Mouse (Mus musculus) midbrain, embryonic 14.5 days (tissue): Measurements from ENCODE around the gene Mapk8ip3. TPM values are rescaled to one million over a fixed set of nuclear protein-coding genes. Genes with fewer than 3 reads are reported as not detected.
A peak's percentile ranks its signal among the peaks of the same experiment; 100 is the strongest.

ENCODE experiments used
- ATAC-seq: fragments of 200-750 bp; cut with Nextera tagmentation; 2 replicates; pipeline ENCODE4 v1.8.0; 2017; ENCODE audit warnings: moderate number of reproducible peaks, moderate library complexity; ENCODE audit not compliant: low FRiP score, low TSS enrichment
- DNase-seq: peaks from one replicate; pipeline ENCODE4 v3.0.0-alpha.2; 2015
- H3K27ac ChIP-seq: fragments of 300-500 bp; sonication (generic); replicated peaks from 2 replicates; pipeline ENCODE4 v1.5.1; 2014; ENCODE audit warnings: mild to moderate bottlenecking, low read depth, low read length, moderate library complexity
- H3K27me3 ChIP-seq: fragments of 300-500 bp; sonication (generic); 2 replicates; pipeline ENCODE4 v1.6.1; 2014; ENCODE audit warnings: low read length, control low read depth, mixed read lengths; ENCODE audit not compliant: control insufficient read depth, insufficient read depth
- H3K36me3 ChIP-seq: fragments of 300-500 bp; sonication (generic); 2 replicates; pipeline ENCODE4 v1.6.1; 2014; ENCODE audit warnings: low read length, control low read depth; ENCODE audit not compliant: control insufficient read depth, insufficient read depth
- H3K4me1 ChIP-seq: fragments of 300-500 bp; sonication (generic); 2 replicates; pipeline ENCODE4 v1.6.1; 2014; ENCODE audit warnings: mild to moderate bottlenecking, antibody characterized with exemption, low read length, control low read depth; ENCODE audit not compliant: control insufficient read depth, insufficient read depth
- H3K4me2 ChIP-seq: fragments of 300-500 bp; sonication (generic); 2 replicates; pipeline ENCODE4 v1.6.1; 2014; ENCODE audit warnings: mild to moderate bottlenecking, low read length, moderate library complexity
- H3K4me3 ChIP-seq: fragments of 300-500 bp; sonication (generic); replicated peaks from 2 replicates; pipeline ENCODE4 v1.5.1; 2014; ENCODE audit warnings: low read depth, low read length
- H3K9ac ChIP-seq: fragments of 300-500 bp; sonication (generic); replicated peaks from 2 replicates; pipeline ENCODE4 v1.6.1; 2014; ENCODE audit warnings: mild to moderate bottlenecking, low read length, moderate library complexity
- H3K9me3 ChIP-seq: fragments of 300-500 bp; sonication (generic); 2 replicates; pipeline ENCODE4 v1.6.1; 2016; ENCODE audit warnings: low read length, control low read depth, mixed read lengths; ENCODE audit not compliant: control insufficient read depth
- WGBS: fragments of 180-500 bp; shearing (Covaris S2); extraction: QIAGEN DNeasy Blood & Tissue Kit; methylation state at CpG from one replicate; pipeline ENCODE4 v1.1.7; 2014; 5-methylcytosine and 5-hydroxymethylcytosine counted together
- polyA plus RNA-seq: library from polyadenylated mRNA; unstranded; fragments of >200 nt; fragmentation: Nextera tagmentation; extraction: Ambion mirVana; gene quantifications from 2 replicates; pipeline ENCODE4 v1.2.1, GENCODE M21; 2014

The Mapk8ip3 gene
- polyA plus RNA-seq, 1 experiment from 2014 or later, result 86.1 TPM

- H3K9me3 ChIP-seq, result no peaks in the 10 kb centered on the region
- WGBS, result 86% methylated on average over 6 of the region's 6 CpGs
Observed at GRCm38 (mm10) chr17:24884391-24884790, 52.4 kb downstream of the Mapk8ip3 start.

GRCm38 (mm10) chr17:24881738-24882440 is 54.9 kb downstream of the Mapk8ip3 start:
- Histone ChIP-seq H3K4me2 (no peak overlapping the region), H3K9me3 (no peaks in the 10 kb centered on the region), H3K36me3 (peaks cover 22% of the 10 kb centered on the region), H3K27me3 (no peaks in the 10 kb centered on the region), H3K4me1 (peaks cover 5% of the 10 kb centered on the region), H3K9ac (no peak overlapping the region), H3K4me3 (no peak overlapping the region), H3K27ac (no peak overlapping the region)
- no peak for ATAC-seq
- 48% methylated on average over 7 of the region's 7 CpGs for WGBS
- DNase-seq, result peak; percentile 44

More at GRCm38 (mm10) chr17:24884391-24884790, 52.4 kb downstream of the Mapk8ip3 start:
- Histone ChIP-seq H3K4me3 (no peak overlapping the region), H3K27ac (no peak overlapping the region), H3K36me3 (peaks cover 32% of the 10 kb centered on the region), H3K4me2 (no peak overlapping the region), H3K27me3 (no peaks in the 10 kb centered on the region), H3K4me1 (peaks cover 19% of the 10 kb centered on the region), H3K9ac (no peak overlapping the region)
- ATAC-seq (no peak), DNase-seq (no peak)

- Histone ChIP-seq H3K27me3 (no peaks in the 10 kb centered on the region), H3K9me3 (no peaks in the 10 kb centered on the region), H3K4me1 (no peaks in the 10 kb centered on the region), H3K4me2 (no peak overlapping the region), H3K4me3 (no peak overlapping the region), H3K36me3 (peaks cover 16% of the 10 kb centered on the region), H3K27ac (no peak overlapping the region), H3K9ac (no peak overlapping the region)
- no peak for ATAC-seq
- DNase-seq, result no peak
- 77% methylated on average over 8 of the region's 8 CpGs for WGBS
Observed at GRCm38 (mm10) chr17:24878531-24878930, 58.2 kb downstream of the Mapk8ip3 start.

GRCm38 (mm10) chr17:24878117-24878397 is 58.7 kb downstream of the Mapk8ip3 start:
- DNase-seq (no peak), ATAC-seq (no peak)
- Histone ChIP-seq H3K27ac (no peak overlapping the region), H3K27me3 (no peaks in the 10 kb centered on the region), H3K4me3 (no peak overlapping the region), H3K4me2 (no peak overlapping the region), H3K9ac (no peak overlapping the region), H3K36me3 (peaks cover 11% of the 10 kb centered on the region), H3K9me3 (no peaks in the 10 kb centered on the region), H3K4me1 (no peaks in the 10 kb centered on the region)
- 39% methylated on average over 5 of the region's 5 CpGs for WGBS

GRCm38 (mm10) chr17:24877336-24878116 is 59.3 kb downstream of the Mapk8ip3 start:
- 65% methylated on average over 10 of the region's 10 CpGs for WGBS
- Histone ChIP-seq H3K27ac (no peak overlapping the region), H3K4me3 (no peak overlapping the region), H3K9ac (no peak overlapping the region), H3K4me2 (no peak overlapping the region), H3K9me3 (no peaks in the 10 kb centered on the region), H3K4me1 (no peaks in the 10 kb centered on the region), H3K27me3 (no peaks in the 10 kb centered on the region), H3K36me3 (peaks cover 6% of the 10 kb centered on the region)
- ATAC-seq (no peak), DNase-seq (no peak)

GRCm38 (mm10) chr17:24874989-24875388 is 61.8 kb downstream of the Mapk8ip3 start:
- no peaks in the 10 kb centered on the region for H3K27me3 ChIP-seq
- DNase-seq (no peak), ATAC-seq (no peak)
- no peaks in the 10 kb centered on the region for H3K36me3 ChIP-seq
- WGBS, result 80% methylated on average over 8 of the region's 8 CpGs
- no peak overlapping the region for H3K4me2 ChIP-seq
- no peak overlapping the region for H3K9ac ChIP-seq
- no peaks in the 10 kb centered on the region for H3K4me1 ChIP-seq
- no peak overlapping the region for H3K4me3 ChIP-seq
- no peak overlapping the region for H3K27ac ChIP-seq
- H3K9me3 ChIP-seq, result no peaks in the 10 kb centered on the region

GRCm38 (mm10) chr17:24874405-24874745 is 62.4 kb downstream of the Mapk8ip3 start:
- DNase-seq, result no peak
- Histone ChIP-seq H3K27ac (no peak overlapping the region), H3K27me3 (no peaks in the 10 kb centered on the region), H3K4me3 (no peak overlapping the region), H3K36me3 (no peaks in the 10 kb centered on the region), H3K9ac (no peak overlapping the region), H3K4me1 (no peaks in the 10 kb centered on the region), H3K9me3 (no peaks in the 10 kb centered on the region), H3K4me2 (no peak overlapping the region)
- no peak for ATAC-seq
- 33% methylated on average over 1 of the region's 1 CpGs for WGBS

- Histone ChIP-seq H3K36me3 (no peaks in the 10 kb centered on the region), H3K9me3 (no peaks in the 10 kb centered on the region), H3K4me2 (no peak overlapping the region), H3K4me3 (no peak overlapping the region), H3K9ac (no peak overlapping the region), H3K4me1 (no peaks in the 10 kb centered on the region), H3K27ac (no peak overlapping the region), H3K27me3 (no peaks in the 10 kb centered on the region)
- no peak for ATAC-seq
- WGBS, result 59% methylated on average over 4 of the region's 4 CpGs
- no peak for DNase-seq
Observed at GRCm38 (mm10) chr17:24873695-24874404, 62.9 kb downstream of the Mapk8ip3 start.
